Mouse (Mus musculus): ENCODE measurements around the gene Rhbdf1. TPM values are rescaled to one million over a fixed set of nuclear protein-coding genes. Genes with fewer than 3 reads are reported as not detected.

Rhbdf1 gene
- total RNA-seq, 2 experiments from 2014 or later, result 17.9 to 19.9 TPM

DNA sequence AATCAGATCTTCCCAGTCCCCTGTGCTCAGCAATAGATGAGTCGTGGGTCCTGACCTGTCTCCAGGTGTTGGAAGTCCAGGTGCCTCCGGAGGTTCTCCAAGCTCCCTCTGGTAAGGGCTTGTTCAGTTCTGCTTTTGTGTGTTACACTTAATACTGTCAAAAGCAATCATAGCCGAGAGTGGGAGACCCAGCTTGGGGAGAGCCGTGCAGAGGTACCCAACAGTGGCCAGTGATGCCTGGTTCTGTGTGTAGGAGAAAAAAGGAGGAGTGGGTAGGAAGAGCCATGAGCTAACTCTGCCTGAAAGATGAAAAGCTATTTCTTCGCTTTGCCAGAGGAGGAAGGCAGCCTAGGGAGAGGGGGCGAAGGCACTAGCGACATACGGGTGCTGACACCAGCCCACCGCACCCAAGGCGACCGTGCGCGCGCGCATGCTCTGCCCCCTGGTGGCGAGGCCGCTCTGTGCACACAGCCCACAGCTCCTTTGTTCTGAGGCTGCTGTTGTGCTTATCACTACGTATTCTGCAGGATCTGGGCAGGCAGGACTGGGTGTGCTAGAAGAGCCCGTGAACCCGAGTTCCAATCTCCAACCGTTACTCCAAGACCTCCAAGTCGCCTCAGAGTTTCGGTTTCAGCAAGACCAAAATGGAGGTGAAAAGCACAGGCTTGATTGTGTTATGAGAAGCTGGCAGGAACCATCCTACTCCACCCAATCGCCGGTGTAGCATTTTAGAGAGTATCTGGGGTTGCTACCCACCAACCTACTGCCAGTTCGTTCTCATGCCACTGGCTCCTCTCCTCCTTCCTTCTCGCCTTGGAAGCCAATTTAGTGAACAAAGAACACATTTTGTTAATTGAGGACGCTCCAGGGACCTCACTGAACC lies 59.9 kb downstream of the Rhbdf1 start:
- peak; percentile 97 for TF ChIP-seq CTCF (IDR thresholded peaks at IDR 0.05)
- Histone ChIP-seq H3K4me3 (peak overlapping the region; percentile 51), H3K27ac (no peak overlapping the region)
- DNase-seq, result peak; percentile 69
- intact Hi-C loops (cut with DNase I), result loop anchor here (1.0 kb wide), 1 partner anchor 162 kb away; the partner anchor contains the start of gene Nsg2

GRCm38 (mm10) chr11:32161500-32161899 lies 60.6 kb downstream of the Rhbdf1 start:
- no peak for DNase-seq
- Histone ChIP-seq H3K4me3 (no peak overlapping the region), H3K27ac (no peak overlapping the region)
- no peak for TF ChIP-seq CTCF (IDR thresholded peaks at IDR 0.05)
- intact Hi-C loops (cut with DNase I), result no loop called here

GRCm38 (mm10) chr11:32160341-32160740 lies 61.8 kb downstream of the Rhbdf1 start:
- DNase-seq, result no peak
- intact Hi-C loops (cut with DNase I), result no loop called here
- Histone ChIP-seq H3K27ac (no peak overlapping the region), H3K4me3 (no peak overlapping the region)
- TF ChIP-seq CTCF (IDR thresholded peaks at IDR 0.05), result no peak

Other genes with a start within 250 kb of the Rhbdf1 start
- gene Nsg2, start 221.8 kb downstream of the Rhbdf1 start, total RNA-seq (2021), result not detected
- gene Il9r, start 22.0 kb downstream of the Rhbdf1 start, total RNA-seq (2021), result not detected
- gene Snrnp25, start 16.9 kb downstream of the Rhbdf1 start, total RNA-seq (2021), result 1 to 10 TPM; 9.5 to 9.7 TPM
- gene Mpg, start 4.2 kb upstream of the Rhbdf1 start, total RNA-seq (2021), result 1 to 10 TPM; 3.1 to 5.3 TPM
- gene Nprl3, start 45.4 kb upstream of the Rhbdf1 start, total RNA-seq (2021), result 10 to 100 TPM; 25.6 to 29.6 TPM
- gene Hba-x, start 54.1 kb upstream of the Rhbdf1 start, total RNA-seq (2021), result not detected
- 100 to 1,000 TPM; 219 to 309 TPM for gene Hba-a1, start 61.2 kb upstream of the Rhbdf1 start, total RNA-seq (2021)
- gene Hbq1b, start 64.7 kb upstream of the Rhbdf1 start, total RNA-seq (2021), result not detected
- gene Hba-a2, start 74.2 kb upstream of the Rhbdf1 start, total RNA-seq (2021), result 100 to 1,000 TPM; 153 to 208 TPM
- not detected for gene Hbq1a, start 77.8 kb upstream of the Rhbdf1 start, total RNA-seq (2021)
- gene Sh3pxd2b, start 125.5 kb upstream of the Rhbdf1 start, total RNA-seq (2021), result 1 to 10 TPM; 2.5 to 7.1 TPM
- gene Ubtd2, start 233.1 kb upstream of the Rhbdf1 start, total RNA-seq (2021), result 10 to 100 TPM in 1 of 2 experiments, 1 to 10 TPM in 1; 9.3 to 12.1 TPM

All from gastrocnemius, adult 2 months (tissue).